Mouse (Mus musculus) mesoderm, embryonic 11.5 days (tissue): ENCODE results near the gene Nt5c2.

ENCODE experiments used
- DNase-seq: peaks from one replicate; pipeline ENCODE4 v3.0.0-alpha.2; 2012; ENCODE audit warnings: low read depth, low spot score

Gene Nt5c2

DNA sequence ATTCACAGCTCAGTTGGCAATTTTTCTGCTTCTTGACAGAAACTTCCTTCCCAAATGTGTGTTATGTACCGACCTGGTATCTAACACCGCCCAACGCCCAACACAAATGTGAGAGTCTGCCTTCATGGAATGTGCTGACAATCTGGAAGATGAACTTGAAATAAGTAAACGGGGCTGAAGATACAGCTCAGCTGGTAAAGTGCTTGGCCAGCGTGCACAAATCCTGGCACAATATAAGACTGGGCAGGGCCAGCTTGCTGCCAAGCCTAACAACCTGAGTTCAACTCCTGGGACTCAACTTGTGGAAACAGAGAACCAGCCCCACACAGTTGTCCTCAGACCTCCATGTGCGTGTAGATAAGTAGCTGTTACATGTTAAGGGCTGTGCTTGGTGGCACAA lies 48.6 kb downstream of the Nt5c2 start:
- DNase-seq, result no peak

DNA sequence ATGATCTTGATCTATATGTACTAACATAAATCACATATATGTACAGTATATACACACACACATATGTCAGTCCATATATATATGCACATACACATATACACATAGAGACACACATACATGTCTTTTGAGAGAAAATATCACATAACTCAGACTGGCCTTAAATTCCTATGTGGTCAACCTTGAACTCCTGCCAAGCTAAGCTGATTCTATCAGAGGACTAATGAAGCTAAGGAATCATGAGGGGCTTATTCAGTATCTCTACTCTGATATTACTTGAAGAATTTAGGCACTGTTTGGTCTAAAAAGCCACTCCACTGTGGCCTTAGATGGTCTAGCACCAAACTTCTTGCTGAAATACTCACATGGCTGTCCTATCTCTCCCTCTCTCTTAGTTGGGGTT lies 49.5 kb downstream of the Nt5c2 start:
- no peak for DNase-seq

GRCm38 (mm10) chr19:46964353-46964752 lies 50.6 kb downstream of the Nt5c2 start:
- DNase-seq, result no peak

DNA sequence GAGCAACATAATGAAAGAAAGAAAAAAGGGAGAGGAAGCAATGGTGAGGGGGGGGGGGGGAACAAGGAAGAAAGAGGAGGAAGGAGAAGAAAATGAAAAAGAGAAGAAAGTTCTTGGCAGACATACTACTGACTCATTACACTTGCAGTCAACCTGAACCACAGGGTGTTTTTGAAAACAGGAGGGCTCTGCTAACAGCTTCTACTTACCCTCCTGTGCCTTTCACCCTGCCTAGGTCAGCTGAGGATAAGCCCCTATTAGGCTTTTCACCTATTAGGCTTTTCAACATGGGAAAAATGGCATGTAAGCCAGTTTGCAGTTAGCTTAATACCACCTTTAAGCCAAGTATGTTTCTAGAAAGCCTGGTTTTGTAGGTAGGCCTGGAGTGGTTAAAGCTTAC lies 51.5 kb downstream of the Nt5c2 start:
- DNase-seq, result no peak

- DNase-seq, result no peak
Measured at GRCm38 (mm10) chr19:46962841-46963240, 52.1 kb downstream of the Nt5c2 start.

GRCm38 (mm10) chr19:46962171-46962772 lies 52.7 kb downstream of the Nt5c2 start:
- DNase-seq, result peak; percentile 79

- DNase-seq, result peak; percentile 84
Measured at GRCm38 (mm10) chr19:46961652-46962051, 53.3 kb downstream of the Nt5c2 start.

DNA sequence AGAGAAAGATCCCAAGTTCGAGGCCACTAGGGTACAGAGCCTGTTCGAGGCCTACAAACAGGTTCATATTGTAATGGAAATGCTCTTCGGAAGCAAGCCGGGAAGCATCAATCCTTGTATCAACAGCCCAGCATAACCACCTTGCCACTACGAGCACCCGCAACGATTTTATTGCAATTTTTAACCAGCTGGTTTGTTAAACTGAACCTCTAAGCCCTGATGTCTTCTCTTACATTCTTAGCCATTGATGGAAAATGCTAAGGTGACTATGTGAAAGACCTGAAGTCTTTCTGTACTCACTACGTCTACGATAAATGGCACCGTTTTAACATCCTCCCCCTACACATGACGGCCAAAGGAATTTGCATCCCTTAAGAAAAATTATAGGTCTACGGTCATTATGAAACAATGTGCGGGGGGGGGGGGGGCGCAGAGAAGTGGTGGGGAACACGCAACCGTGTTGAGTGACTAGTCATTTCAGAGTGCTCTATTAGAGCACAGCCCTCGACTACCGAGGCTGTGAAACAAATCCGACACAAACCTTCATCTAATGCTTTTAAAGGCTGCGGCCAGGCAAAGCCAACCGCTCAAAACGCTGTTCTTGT lies 53.8 kb downstream of the Nt5c2 start:
- DNase-seq, result peak; percentile 44

DNA sequence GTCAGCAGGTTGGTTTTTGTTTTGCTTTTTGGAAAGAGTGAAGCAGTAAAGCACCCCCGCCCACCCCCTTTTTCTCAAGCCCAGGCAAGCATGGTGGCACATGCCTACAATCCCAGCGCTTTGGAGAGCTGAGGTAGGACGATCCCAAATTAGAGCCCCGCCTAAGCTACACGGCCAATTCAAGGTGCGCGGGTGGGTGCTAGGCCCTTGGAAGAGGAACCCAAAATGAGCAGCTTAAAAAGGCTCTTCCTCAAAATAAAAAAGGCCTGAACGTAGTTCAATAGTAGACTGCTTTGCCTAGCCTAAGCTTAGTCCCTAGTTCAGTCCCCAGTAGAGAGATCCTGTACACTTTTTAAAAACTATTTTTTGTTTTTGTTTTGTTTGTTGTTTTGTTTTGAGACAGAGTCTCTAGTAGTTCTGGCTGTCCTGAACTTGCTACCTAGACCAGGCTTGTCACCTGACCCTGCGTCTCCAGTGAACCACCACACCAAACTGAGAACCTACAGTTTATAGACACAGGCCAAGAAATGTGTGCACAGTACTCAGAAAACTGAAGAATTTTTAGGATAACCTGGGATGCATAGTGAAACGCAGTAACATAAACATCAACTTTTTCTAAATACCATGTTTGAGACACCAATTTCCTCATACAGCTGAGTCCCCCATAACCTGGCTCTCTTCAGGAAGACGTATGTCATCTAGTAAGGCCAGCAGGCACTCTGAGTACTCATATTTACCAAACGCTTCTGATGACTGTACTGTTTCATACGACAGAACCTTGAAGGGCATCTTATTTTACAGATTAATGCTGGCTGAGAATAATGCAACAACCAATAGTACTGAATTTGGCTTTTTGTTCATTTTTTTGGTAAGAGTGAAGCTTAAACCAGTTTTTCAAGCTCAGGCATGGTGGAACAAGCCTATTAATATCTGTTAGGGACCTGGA lies 54.6 kb downstream of the Nt5c2 start:
- DNase-seq, result no peak

DNA sequence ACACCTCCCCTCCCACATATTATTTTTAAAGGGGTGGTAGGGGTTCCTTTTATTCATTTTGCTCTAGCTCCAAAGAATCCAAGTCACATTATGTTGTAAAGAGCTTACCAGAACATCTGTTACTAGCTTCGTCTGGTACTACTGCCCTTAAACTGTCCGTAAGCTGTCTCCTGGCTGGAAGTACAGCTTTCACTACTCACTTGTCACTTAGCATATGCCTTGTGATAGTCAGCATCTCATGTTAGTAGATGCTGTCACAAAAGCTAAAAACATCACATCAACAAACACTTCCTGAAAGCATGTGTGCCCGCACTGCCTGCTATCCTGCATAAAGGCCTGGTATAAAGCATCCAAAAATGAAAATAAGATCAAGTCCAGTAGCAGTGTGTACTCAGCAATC lies 55.4 kb downstream of the Nt5c2 start:
- no peak for DNase-seq

DNA sequence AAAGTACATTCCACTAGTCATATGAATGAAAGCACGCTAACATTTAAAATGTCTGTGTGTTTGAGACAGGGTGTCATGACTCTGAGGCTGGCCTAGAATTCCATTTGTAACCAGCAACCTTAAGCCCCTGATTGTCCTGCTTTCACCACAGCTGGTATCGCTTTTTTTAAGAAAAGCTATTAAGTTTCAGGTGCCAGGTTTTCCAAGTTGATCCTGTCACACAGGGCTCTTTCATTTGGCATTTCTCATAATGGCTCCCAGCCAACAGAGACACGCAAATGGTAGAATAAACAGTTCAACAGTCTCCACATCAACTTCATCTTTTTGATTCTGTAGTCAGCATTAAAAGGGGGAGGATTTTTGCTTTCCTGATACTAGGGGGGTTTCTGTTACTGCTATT lies 56.4 kb downstream of the Nt5c2 start:
- no peak for DNase-seq

- no peak for DNase-seq
Measured at GRCm38 (mm10) chr19:46957971-46958370, 57.0 kb downstream of the Nt5c2 start.

- DNase-seq, result no peak
Measured at GRCm38 (mm10) chr19:46957001-46957400, 58.0 kb downstream of the Nt5c2 start.

DNA sequence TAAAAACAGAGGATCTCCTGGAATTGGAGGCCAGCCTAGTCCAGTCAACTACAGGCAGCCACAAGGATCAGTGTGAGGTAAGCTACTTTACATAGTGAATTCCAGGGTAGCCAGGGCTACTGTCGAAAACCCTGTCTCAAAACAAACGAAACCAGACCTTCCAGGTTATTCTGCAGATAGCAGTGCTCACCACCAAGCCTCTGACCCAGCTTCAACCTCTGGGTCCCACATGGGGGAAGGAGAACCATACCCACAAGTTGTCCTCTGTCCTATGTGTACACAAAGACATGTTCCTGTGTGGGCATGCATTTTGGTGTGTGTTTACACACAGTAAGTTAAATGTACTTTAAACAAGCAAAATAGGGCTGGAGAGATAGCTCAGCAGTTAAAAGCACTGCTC lies 58.5 kb downstream of the Nt5c2 start:
- no peak for DNase-seq

- no peak for DNase-seq
Measured at GRCm38 (mm10) chr19:46955630-46956029, 59.3 kb downstream of the Nt5c2 start.

GRCm38 (mm10) chr19:46953536-46953935 lies 61.4 kb downstream of the Nt5c2 start:
- no peak for DNase-seq

DNA sequence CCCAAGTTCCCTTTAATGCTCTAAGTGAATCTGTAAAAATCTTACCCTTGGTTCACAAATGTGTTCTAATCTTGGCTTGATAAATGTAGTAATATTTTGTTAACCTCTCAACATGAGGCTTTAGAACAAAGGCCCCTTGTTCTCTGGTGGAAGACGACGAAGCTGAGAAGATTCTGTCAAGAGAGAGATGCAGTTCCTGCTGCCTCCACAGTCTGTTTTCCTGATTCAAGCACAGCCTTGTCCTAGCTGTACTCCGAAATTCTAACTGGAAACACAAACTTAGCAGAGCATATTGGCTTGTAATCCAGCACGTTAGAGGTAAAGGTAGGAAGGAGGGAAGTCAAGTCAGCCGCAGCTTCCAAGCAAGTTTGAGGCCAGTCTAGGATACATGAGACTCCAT lies 62.0 kb downstream of the Nt5c2 start:
- DNase-seq, result no peak

DNA sequence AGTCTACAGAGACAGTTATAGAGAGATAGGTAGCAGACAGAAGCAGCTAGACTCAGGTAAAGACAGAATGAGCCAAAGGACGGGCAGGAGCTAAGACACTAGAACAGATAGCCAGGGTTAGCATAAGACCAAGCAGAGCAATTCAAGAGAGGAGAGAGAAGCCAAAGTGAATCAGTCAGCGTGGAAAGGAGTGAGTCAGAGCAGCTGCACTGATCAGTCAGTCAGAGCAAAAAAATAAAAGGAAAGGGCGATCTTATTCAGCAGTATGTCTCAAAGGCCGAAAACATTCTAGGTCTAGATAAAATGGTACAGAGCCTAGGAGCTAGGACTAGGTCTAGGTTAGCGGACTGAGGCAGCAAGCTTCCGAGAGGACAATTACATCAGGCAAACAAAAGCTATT lies 70.6 kb downstream of the Nt5c2 start:
- DNase-seq, result no peak

GRCm38 (mm10) chr19:46937173-46937572 lies 77.8 kb downstream of the Nt5c2 start:
- DNase-seq, result no peak

- no peak for DNase-seq
Measured at GRCm38 (mm10) chr19:46934025-46934424, 80.9 kb downstream of the Nt5c2 start.

- DNase-seq, result no peak
Measured at GRCm38 (mm10) chr19:46932608-46933007, 82.3 kb downstream of the Nt5c2 start.

GRCm38 (mm10) chr19:46930026-46930425 lies 84.9 kb downstream of the Nt5c2 start:
- DNase-seq, result no peak
